Mouse (Mus musculus) thymus, postnatal 25 days (tissue): Measurements from ENCODE around the gene Tcte1.
A peak's percentile ranks its signal among the peaks of the same experiment; 100 is the strongest.

Experiments used
- DNase-seq: peaks from one replicate; pipeline ENCODE4 v3.0.0; 2022

Gene Tcte1

GRCm38 (mm10) chr17:45548541-45549512 lies 25.6 kb downstream of the Tcte1 start:
- DNase-seq = peak; percentile 65

- DNase-seq = peak; percentile 62
These were observed 26.5 kb downstream of the Tcte1 start, which contains the start of gene Tmem151b for GRCm38 (mm10) chr17:45549617-45550181. Gene Tmem151b, minus strand, starts transcription at chr17:45549677.

GRCm38 (mm10) chr17:45550253-45550652 lies 27.0 kb downstream of the Tcte1 start:
- no peak for DNase-seq

- DNase-seq = no peak
These were observed 28.1 kb downstream of the Tcte1 start for GRCm38 (mm10) chr17:45551249-45551796.

- peak; percentile 91 for DNase-seq
These were observed 28.7 kb downstream of the Tcte1 start for GRCm38 (mm10) chr17:45551816-45552451.

GRCm38 (mm10) chr17:45553065-45553464 lies 29.8 kb downstream of the Tcte1 start:
- DNase-seq = no peak

- DNase-seq = no peak
These were observed 31.2 kb downstream of the Tcte1 start for GRCm38 (mm10) chr17:45554420-45554819.

- peak; percentile 99 for DNase-seq
These were observed 32.3 kb downstream of the Tcte1 start, which contains the start of gene Nfkbie for GRCm38 (mm10) chr17:45555452-45556106. Gene Nfkbie, plus strand, starts transcription at chr17:45555703.

- DNase-seq = no peak
These were observed 32.9 kb downstream of the Tcte1 start for GRCm38 (mm10) chr17:45556107-45556489.

- peak; percentile 48 for DNase-seq
These were observed 33.4 kb downstream of the Tcte1 start for GRCm38 (mm10) chr17:45556514-45557245.

GRCm38 (mm10) chr17:45557246-45557824 lies 34.1 kb downstream of the Tcte1 start:
- peak; percentile 56 for DNase-seq

- DNase-seq = peak; percentile 58
These were observed 35.0 kb downstream of the Tcte1 start for GRCm38 (mm10) chr17:45557998-45558862.

GRCm38 (mm10) chr17:45559732-45560525 lies 36.7 kb downstream of the Tcte1 start:
- no peak for DNase-seq

- no peak for DNase-seq
These were observed 40.0 kb downstream of the Tcte1 start for GRCm38 (mm10) chr17:45563216-45563615.

GRCm38 (mm10) chr17:45563655-45564530 lies 40.7 kb downstream of the Tcte1 start, which contains the start of gene Slc35b2:
Gene Slc35b2, plus strand, starts transcription at chr17:45563874.
- peak; percentile 93 for DNase-seq

- DNase-seq = no peak
These were observed 41.4 kb downstream of the Tcte1 start for GRCm38 (mm10) chr17:45564531-45565084.

GRCm38 (mm10) chr17:45565103-45565502 lies 41.9 kb downstream of the Tcte1 start:
- DNase-seq = no peak

- no peak for DNase-seq
These were observed 42.8 kb downstream of the Tcte1 start for GRCm38 (mm10) chr17:45566031-45566359.
